Mouse (Mus musculus): ENCODE measurements around the gene Pfdn6. TPM values are rescaled to one million over a fixed set of nuclear protein-coding genes. Genes with fewer than 3 reads are reported as not detected.
A peak's percentile ranks its signal among the peaks of the same experiment; 100 is the strongest.

The Pfdn6 gene
- polyA plus RNA-seq, 1 experiment, result 130 TPM

GRCm38 (mm10) chr17:33951021-33951946 is 11.1 kb upstream of the Pfdn6 start, which contains the start of gene B3galt4:
B3galt4 (minus strand) TSS chr17:33951488.
- H3K27me3 ChIP-seq (ENCODE audit: control insufficient read depth, insufficient read depth, insufficient read length), result no peaks in the 10 kb centered on the region
- peaks cover 40% of the 10 kb centered on the region for H3K79me2 ChIP-seq (ENCODE audit: control insufficient read depth, insufficient read depth)
- peak within 1 kb of the TSS; percentile 62 for H3ac ChIP-seq (ENCODE audit: control insufficient read depth, insufficient read length, low read depth)
- H3K4me3 ChIP-seq (ENCODE audit: insufficient read depth, poor library complexity, severe bottlenecking), result peak within 1 kb of the TSS; percentile 14
- TF ChIP-seq MAX (IDR thresholded peaks at IDR 0.05) (peak; percentile 34), MYOD1 (IDR thresholded peaks at IDR 0.05; ENCODE audit: control insufficient read depth, insufficient read length, low read depth) (peak; percentile 73), MYOG (IDR thresholded peaks at IDR 0.05; ENCODE audit: control insufficient read depth, extremely low read depth, insufficient read length) (no peak)
- H3K79me3 ChIP-seq (ENCODE audit: low read depth), result peaks cover 29% of the 10 kb centered on the region
- H3K36me3 ChIP-seq (ENCODE audit: control insufficient read depth, insufficient read depth), result peaks cover 53% of the 10 kb centered on the region

DNA sequence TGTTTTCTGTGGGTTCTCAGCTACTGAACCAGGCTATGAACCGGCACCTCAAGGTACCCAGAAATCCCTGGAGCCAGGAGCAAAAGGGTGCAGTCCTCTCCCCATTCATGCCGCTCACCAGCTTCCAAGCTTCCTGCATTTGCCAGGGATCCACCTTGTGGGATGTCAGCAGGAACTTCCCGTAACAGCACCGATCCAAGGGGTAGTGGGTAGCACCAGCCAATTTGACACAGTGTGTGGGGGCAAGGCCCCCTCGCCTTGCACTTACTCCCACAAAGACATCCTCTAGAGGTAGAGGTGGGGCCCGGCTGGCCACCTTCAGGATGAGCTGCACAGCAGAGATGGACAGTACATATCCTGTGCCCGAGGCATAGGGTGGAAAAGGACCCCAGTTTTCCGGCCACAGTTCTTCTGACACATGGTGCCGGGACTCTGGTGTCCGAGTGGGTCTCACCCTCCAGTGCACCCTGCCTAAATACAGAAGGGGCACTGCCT is 10.0 kb upstream of the Pfdn6 start:
- TF ChIP-seq MAX (IDR thresholded peaks at IDR 0.05), result no peak
- Histone ChIP-seq H3K27me3 (ENCODE audit: control insufficient read depth, insufficient read depth, insufficient read length) (no peaks in the 10 kb centered on the region), H3K79me3 (ENCODE audit: low read depth) (peaks cover 24% of the 10 kb centered on the region), H3K79me2 (ENCODE audit: control insufficient read depth, insufficient read depth) (peaks cover 30% of the 10 kb centered on the region), H3K36me3 (ENCODE audit: control insufficient read depth, insufficient read depth) (peaks cover 58% of the 10 kb centered on the region), H3K4me3 (ENCODE audit: insufficient read depth, poor library complexity, severe bottlenecking) (no peak overlapping the region), H3ac (ENCODE audit: control insufficient read depth, insufficient read length, low read depth) (no peak overlapping the region)

DNA sequence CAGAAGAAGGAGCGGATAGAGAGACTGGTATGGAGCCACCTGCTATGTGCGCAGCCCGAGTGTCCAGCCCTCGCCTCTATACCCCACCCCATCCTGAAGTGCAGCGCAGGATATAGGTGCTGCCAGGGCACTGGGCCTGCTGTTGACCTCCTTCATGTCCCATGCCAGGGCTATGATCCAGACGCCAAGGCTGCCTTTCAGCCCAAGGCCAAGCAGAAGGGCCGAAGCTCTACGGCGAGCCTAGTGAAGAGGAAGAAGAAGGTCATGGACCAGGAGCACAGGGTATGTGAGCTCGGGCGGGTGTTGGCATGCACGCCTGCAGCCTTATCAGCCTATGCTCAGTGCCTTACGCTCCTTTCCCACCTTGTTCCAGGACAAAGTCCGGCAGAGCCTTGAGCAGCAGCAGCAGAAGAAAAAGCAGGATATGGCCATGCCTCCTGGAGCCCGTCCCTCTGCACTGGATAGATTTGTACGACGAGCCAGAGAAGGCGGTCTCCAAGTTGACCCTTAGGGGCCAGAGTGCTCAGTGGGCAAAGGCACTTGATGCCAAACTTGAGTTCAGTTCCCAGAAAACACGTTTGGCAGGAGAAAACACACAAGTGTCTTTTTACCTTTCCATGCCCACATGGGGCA is 8.9 kb upstream of the Pfdn6 start:
- Histone ChIP-seq H3K36me3 (ENCODE audit: control insufficient read depth, insufficient read depth) (peaks cover 48% of the 10 kb centered on the region), H3K4me3 (ENCODE audit: insufficient read depth, poor library complexity, severe bottlenecking) (no peak overlapping the region), H3K79me2 (ENCODE audit: control insufficient read depth, insufficient read depth) (peaks cover 19% of the 10 kb centered on the region), H3K27me3 (ENCODE audit: control insufficient read depth, insufficient read depth, insufficient read length) (no peaks in the 10 kb centered on the region), H3K79me3 (ENCODE audit: low read depth) (peaks cover 12% of the 10 kb centered on the region), H3ac (ENCODE audit: control insufficient read depth, insufficient read length, low read depth) (no peak overlapping the region)
- no peak for TF ChIP-seq MYOD1 (IDR thresholded peaks at IDR 0.05; ENCODE audit: control insufficient read depth, insufficient read length, low read depth)
- no peak for TF ChIP-seq CTCF (IDR thresholded peaks at IDR 0.05; ENCODE audit: control insufficient read depth, insufficient read depth, insufficient read length)
- no peak for TF ChIP-seq FOSL1 (IDR thresholded peaks at IDR 0.05; ENCODE audit: insufficient read depth, low read length, poor library complexity, severe bottlenecking)
- TF ChIP-seq CEBPB (IDR thresholded peaks at IDR 0.05; ENCODE audit: low read depth), result no peak
- no peak for TF ChIP-seq MYOG (IDR thresholded peaks at IDR 0.05; ENCODE audit: control insufficient read depth, extremely low read depth, insufficient read length)
- TF ChIP-seq MAX (IDR thresholded peaks at IDR 0.05), result no peak
- TF ChIP-seq USF1 (IDR thresholded peaks at IDR 0.05; ENCODE audit: low read depth), result no peak

DNA sequence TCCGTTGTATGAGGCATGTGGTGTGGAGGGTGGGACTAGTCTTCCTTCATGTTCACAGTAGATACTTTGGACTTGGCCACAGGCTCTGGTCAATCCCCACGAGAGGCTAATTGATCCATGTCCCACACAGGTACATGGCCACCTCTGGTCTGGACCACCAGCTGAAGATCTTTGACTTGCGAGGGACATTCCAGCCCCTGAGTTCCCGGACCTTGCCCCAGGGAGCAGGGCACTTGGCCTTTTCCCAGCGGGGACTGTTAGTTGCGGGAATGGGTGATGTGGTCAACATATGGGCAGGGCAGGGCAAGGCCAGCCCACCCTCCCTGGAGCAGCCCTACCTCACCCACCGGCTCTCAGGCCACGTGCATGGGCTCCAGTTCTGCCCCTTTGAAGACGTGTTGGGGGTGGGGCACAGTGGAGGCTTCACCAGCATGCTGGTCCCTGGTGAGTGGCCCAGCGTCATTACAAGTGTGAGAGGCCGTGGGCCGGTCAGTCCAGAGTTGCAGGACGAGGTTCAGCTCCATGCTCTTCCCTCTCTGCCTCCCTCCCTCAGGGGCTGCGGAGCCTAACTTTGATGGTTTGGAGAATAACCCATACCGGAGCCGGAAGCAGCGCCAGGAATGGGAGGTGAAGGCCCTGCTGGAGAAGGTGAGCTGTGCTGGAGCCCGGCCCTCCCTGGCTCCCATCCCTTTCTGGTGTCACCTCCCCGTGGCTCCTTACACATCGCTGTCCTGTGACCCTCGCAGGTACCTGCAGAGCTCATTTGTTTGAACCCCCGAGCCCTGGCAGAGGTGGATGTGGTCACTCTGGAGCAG is 8.2 kb upstream of the Pfdn6 start:
- Histone ChIP-seq H3K36me3 (ENCODE audit: control insufficient read depth, insufficient read depth) (peaks cover 48% of the 10 kb centered on the region), H3K79me3 (ENCODE audit: low read depth) (peaks cover 7% of the 10 kb centered on the region), H3K4me3 (ENCODE audit: insufficient read depth, poor library complexity, severe bottlenecking) (no peak overlapping the region), H3K27me3 (ENCODE audit: control insufficient read depth, insufficient read depth, insufficient read length) (no peaks in the 10 kb centered on the region), H3ac (ENCODE audit: control insufficient read depth, insufficient read length, low read depth) (no peak overlapping the region), H3K79me2 (ENCODE audit: control insufficient read depth, insufficient read depth) (peaks cover 12% of the 10 kb centered on the region)
- TF ChIP-seq MYOD1 (IDR thresholded peaks at IDR 0.05; ENCODE audit: control insufficient read depth, insufficient read length, low read depth), result no peak
- TF ChIP-seq CTCF (IDR thresholded peaks at IDR 0.05; ENCODE audit: control insufficient read depth, insufficient read depth, insufficient read length), result no peak
- no peak for TF ChIP-seq FOSL1 (IDR thresholded peaks at IDR 0.05; ENCODE audit: insufficient read depth, low read length, poor library complexity, severe bottlenecking)
- TF ChIP-seq CEBPB (IDR thresholded peaks at IDR 0.05; ENCODE audit: low read depth), result no peak
- no peak for TF ChIP-seq USF1 (IDR thresholded peaks at IDR 0.05; ENCODE audit: low read depth)
- TF ChIP-seq MAX (IDR thresholded peaks at IDR 0.05), result no peak
- no peak for TF ChIP-seq MYOG (IDR thresholded peaks at IDR 0.05; ENCODE audit: control insufficient read depth, extremely low read depth, insufficient read length)

DNA sequence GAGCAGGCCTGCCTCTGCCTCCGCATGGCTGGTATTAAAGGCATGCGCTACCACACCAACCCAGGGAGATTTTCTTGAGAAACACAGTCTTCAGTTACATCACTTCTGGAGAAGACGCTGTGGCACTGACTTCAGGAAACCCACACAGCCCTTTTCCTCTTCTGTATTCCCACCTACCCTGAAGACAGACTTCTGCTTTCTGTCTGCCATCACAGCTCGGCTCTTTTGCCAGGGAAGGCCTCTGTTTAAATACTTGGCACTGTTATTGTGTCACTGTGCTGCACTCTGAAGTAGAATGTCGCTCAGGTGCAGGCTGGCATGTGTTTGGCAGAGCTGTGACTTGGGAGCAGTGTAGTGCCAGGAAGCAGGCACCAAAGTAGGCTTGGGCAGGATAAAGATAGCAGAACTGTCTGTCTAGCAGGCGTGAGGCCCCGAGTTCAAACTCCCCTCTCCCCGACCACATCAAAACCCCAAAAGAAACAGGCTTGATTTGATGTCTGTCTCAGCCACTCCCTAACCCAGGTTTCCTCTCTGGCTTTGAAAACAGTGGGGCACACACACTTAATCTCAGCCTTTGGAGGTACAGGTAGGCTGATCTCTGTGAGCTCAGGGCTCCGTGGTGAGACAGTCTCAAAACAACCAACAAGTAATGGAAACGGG is 7.4 kb upstream of the Pfdn6 start:
- TF ChIP-seq USF1 (IDR thresholded peaks at IDR 0.05; ENCODE audit: low read depth), result no peak
- TF ChIP-seq FOSL1 (IDR thresholded peaks at IDR 0.05; ENCODE audit: insufficient read depth, low read length, poor library complexity, severe bottlenecking), result no peak
- TF ChIP-seq MYOD1 (IDR thresholded peaks at IDR 0.05; ENCODE audit: control insufficient read depth, insufficient read length, low read depth), result no peak
- no peak for TF ChIP-seq CTCF (IDR thresholded peaks at IDR 0.05; ENCODE audit: control insufficient read depth, insufficient read depth, insufficient read length)
- TF ChIP-seq CEBPB (IDR thresholded peaks at IDR 0.05; ENCODE audit: low read depth), result no peak
- TF ChIP-seq MAX (IDR thresholded peaks at IDR 0.05), result no peak
- TF ChIP-seq MYOG (IDR thresholded peaks at IDR 0.05; ENCODE audit: control insufficient read depth, extremely low read depth, insufficient read length), result no peak
- Histone ChIP-seq H3K79me2 (ENCODE audit: control insufficient read depth, insufficient read depth) (peaks cover 12% of the 10 kb centered on the region), H3K27me3 (ENCODE audit: control insufficient read depth, insufficient read depth, insufficient read length) (no peaks in the 10 kb centered on the region), H3K79me3 (ENCODE audit: low read depth) (no peaks in the 10 kb centered on the region), H3K4me3 (ENCODE audit: insufficient read depth, poor library complexity, severe bottlenecking) (no peak overlapping the region), H3ac (ENCODE audit: control insufficient read depth, insufficient read length, low read depth) (no peak overlapping the region), H3K36me3 (ENCODE audit: control insufficient read depth, insufficient read depth) (peaks cover 46% of the 10 kb centered on the region)

Measured in C2C12 (cell line).